Mouse (Mus musculus) G1E-ER4 (cell line): ENCODE data around the gene Smyd3. TPM values are rescaled to one million over a fixed set of nuclear protein-coding genes. Genes with fewer than 3 reads are reported as not detected.

ENCODE experiments used
- GATA1 ChIP-seq: IDR thresholded peaks from one replicate; pipeline ENCODE4 v1.8.0; 2012; ENCODE audit warnings: low read length, inconsistent platforms
- polyA plus RNA-seq: library from polyadenylated mRNA; stranded (reverse); fragments of >175 nt; gene quantifications from 2 replicates; pipeline ENCODE4 v1.2.3, GENCODE M21; 2012

Gene Smyd3
- polyA plus RNA-seq, 1 experiment, result 4.1 TPM

- TF ChIP-seq GATA1, result no peak
These were observed 539.1 kb downstream of the Smyd3 start for GRCm38 (mm10) chr1:178978617-178979245.

GRCm38 (mm10) chr1:178972055-178972454 lies 545.8 kb downstream of the Smyd3 start:
- no peak for TF ChIP-seq GATA1

GRCm38 (mm10) chr1:178961661-178962060 lies 556.2 kb downstream of the Smyd3 start:
- no peak for TF ChIP-seq GATA1

DNA sequence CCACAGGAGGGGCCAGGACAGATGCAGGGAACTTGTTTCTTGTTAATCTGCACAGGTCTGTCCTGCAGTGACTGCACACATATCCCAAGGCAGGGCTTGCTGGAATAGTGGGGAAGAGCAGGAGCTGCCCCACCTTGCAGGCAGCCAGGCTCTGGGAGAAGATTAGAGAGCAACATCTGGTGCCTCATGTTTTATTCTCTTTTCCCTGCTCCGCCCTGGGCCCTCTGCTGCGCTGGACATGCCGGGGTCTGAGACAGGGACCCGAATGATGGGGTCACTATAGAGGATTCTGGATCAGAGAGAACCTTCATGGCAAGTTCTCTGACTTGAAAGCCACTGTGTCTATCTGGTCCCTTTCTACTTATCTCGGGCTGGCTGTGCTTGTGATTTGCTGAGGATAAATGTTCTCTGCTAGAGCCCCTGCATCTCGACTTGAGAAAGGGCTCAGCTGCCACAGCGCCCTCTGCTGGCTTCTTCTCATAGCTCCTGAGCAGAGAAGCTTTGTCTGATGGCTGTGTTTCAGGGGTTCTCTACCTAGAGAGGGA lies 557.8 kb downstream of the Smyd3 start:
- no peak for TF ChIP-seq GATA1

GRCm38 (mm10) chr1:178958641-178959040 lies 559.2 kb downstream of the Smyd3 start:
- TF ChIP-seq GATA1, result no peak

GRCm38 (mm10) chr1:178952910-178953309 lies 564.9 kb downstream of the Smyd3 start:
- no peak for TF ChIP-seq GATA1

- no peak for TF ChIP-seq GATA1
These were observed 575.4 kb downstream of the Smyd3 start for GRCm38 (mm10) chr1:178942251-178942963.

DNA sequence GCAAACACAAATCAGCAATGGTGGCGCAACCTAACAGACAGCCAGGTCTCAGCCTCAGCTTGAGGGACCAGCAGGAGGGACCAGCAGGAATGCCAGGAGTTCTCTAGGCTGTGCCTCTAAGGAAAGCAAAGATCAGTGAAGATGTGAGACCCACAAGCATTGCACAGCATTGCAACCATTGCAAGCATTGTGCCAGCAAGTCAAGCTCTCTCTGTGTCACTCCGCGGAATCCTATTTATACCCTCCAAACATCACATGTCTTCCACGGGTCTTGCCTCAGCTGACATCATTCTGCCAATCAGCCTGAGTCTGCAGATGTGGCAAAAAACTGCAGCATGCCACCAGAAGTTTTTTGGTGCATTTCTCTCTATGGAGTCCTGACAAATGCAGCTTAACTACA lies 577.5 kb downstream of the Smyd3 start:
- no peak for TF ChIP-seq GATA1

DNA sequence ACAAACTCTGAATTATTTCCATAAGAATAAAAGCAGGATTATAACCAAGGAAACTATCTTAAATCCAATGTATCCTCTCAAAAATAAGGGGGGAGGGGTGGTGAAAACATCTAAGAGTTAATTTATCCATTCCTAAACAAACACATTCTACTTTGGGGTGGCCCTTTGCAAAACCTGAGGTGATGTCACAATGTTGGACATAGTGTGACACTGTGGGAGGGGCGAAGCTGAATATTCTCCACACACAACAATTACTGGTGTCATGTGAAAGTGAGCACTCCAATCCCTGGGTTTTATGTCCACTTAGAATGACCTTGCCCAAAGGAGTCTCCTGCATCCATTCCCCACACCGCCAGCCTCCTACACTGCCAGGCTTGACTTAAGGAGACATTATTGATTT lies 580.9 kb downstream of the Smyd3 start:
- no peak for TF ChIP-seq GATA1

DNA sequence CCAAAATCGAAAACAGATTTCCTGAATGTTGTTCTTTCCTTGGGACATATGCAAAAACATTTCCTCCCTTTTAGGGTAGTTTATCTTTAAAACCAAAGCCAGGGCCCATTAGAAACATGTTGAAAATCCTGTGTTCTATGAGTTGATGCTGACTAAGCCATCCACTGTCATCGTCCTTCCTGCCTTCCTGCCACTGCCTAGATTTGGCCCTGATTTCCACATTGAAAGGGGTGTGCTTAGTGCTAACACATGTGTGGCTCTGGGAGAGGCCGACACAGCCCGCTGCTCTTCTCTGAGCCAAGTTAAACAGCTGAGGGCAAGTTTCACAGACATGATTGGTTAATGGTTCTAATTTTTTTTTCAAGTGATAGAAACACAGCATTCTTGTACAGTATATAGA lies 581.4 kb downstream of the Smyd3 start:
- no peak for TF ChIP-seq GATA1

- no peak for TF ChIP-seq GATA1
These were observed 583.7 kb downstream of the Smyd3 start for GRCm38 (mm10) chr1:178933953-178934637.

- no peak for TF ChIP-seq GATA1
These were observed 588.3 kb downstream of the Smyd3 start for GRCm38 (mm10) chr1:178929531-178929930.

DNA sequence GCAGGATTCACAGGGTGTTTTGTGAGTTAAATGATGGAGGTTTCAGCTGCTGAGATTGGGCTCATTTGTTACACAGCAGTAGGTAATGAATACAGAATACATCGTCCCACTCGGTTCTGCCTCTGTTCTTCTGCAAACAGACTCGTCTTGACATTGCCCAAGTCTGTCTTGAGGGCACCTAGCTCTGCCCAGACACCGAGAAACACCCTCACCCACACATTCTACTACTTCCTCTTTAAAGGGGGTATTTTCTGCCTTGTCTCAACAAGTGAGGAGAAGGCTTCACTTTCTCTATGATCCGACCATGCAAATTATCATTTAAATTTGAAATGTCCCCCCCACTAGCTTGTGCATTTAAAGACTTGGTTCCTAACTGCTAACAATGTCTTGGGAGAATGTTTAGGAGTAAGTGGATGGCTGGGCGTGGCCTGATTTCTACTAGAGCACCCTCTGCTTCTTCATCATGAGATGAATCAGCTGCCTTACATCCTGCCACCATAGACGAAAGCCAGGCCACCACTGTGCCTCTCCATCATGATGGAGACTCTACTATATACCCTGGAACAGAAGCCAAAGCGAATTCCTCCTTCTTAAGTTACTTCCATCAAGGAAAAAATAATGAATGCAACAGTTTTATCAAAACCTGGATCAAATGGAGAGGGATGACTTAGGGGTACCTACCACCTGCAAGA lies 593.2 kb downstream of the Smyd3 start:
- no peak for TF ChIP-seq GATA1

DNA sequence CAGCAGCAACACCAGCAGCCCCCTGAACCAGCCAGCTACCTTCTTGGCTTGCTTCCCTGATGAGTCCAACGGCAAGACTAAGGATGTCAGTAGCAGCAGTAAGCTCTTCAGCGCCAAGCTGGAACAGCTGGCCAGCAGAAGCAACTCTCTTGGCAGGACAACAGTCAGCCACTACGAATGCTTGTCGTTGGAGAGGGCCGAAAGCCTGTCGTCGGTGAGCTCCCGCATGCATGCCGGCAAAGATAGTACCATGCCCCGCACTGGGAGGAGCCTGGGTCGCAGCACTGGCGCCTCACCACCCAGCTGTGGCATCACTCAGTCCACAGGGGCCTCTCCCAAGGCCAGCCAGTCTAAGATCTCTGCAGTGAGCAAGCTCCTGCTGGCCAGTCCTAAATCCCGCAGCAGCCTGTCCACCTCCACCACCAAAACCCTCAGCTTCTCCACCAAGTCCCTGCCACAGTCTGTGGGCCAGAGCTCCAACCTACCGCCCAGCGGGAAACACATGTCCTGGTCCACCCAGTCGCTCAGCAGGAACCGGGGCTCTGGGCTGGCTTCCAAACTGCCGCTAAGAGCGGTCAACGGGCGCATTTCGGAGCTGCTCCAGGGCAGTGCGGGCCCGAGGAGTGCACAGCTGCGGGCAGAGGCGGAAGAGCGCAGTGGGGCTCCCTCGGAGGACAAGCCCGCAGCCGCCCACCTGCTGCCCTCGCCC lies 600.5 kb downstream of the Smyd3 start:
- TF ChIP-seq GATA1, result no peak

GRCm38 (mm10) chr1:178915056-178915455 lies 602.8 kb downstream of the Smyd3 start:
- TF ChIP-seq GATA1, result no peak
